Mouse (Mus musculus) retina, postnatal 1 day (tissue): Measurements from ENCODE around the gene Gm39566.
A peak's percentile ranks its signal among the peaks of the same experiment; 100 is the strongest.

Experiments
- DNase-seq: peaks from one replicate; pipeline ENCODE4 v3.0.0-alpha.2; 2012

Gene Gm39566

GRCm38 (mm10) chr11:69833554-69833953 is 18.5 kb upstream of the Gm39566 start:
- no peak for DNase-seq

- DNase-seq = peak; percentile 85
These were observed 13.7 kb upstream of the Gm39566 start for GRCm38 (mm10) chr11:69828832-69829231.

GRCm38 (mm10) chr11:69823456-69823855 is 8.4 kb upstream of the Gm39566 start:
- no peak for DNase-seq

GRCm38 (mm10) chr11:69822080-69822479 is 7.0 kb upstream of the Gm39566 start, which contains the start of gene Spem1:
Gene Spem1 (minus strand): TSS chr11:69822180.
- DNase-seq = no peak

GRCm38 (mm10) chr11:69818871-69819270 is 3.8 kb upstream of the Gm39566 start:
- DNase-seq = no peak

- DNase-seq = no peak
These were observed 3.3 kb upstream of the Gm39566 start, which contains the start of gene Spem2 for GRCm38 (mm10) chr11:69818365-69818764. Gene Spem2 (minus strand): TSS chr11:69818465.

GRCm38 (mm10) chr11:69816520-69816919 is 1.4 kb upstream of the Gm39566 start:
- DNase-seq = no peak

- DNase-seq = no peak
These were observed 4.8 kb downstream of the Gm39566 start for GRCm38 (mm10) chr11:69810280-69810679.

GRCm38 (mm10) chr11:69807641-69808040 is 7.5 kb downstream of the Gm39566 start:
- DNase-seq = no peak

- no peak for DNase-seq
These were observed 8.7 kb downstream of the Gm39566 start for GRCm38 (mm10) chr11:69806378-69806777.

GRCm38 (mm10) chr11:69804972-69805909 is 9.9 kb downstream of the Gm39566 start, which contains the start of gene Tmem102:
Gene Tmem102 (minus strand): TSS chr11:69805624.
- no peak for DNase-seq

- peak; percentile 10 for DNase-seq
These were observed 10.5 kb downstream of the Gm39566 start for GRCm38 (mm10) chr11:69804652-69804940.

GRCm38 (mm10) chr11:69803786-69804651 is 11.1 kb downstream of the Gm39566 start:
- DNase-seq = peak; percentile 85

GRCm38 (mm10) chr11:69803328-69803727 is 11.8 kb downstream of the Gm39566 start:
- DNase-seq = no peak

GRCm38 (mm10) chr11:69802648-69803105 is 12.4 kb downstream of the Gm39566 start:
- DNase-seq = peak; percentile 89

- no peak for DNase-seq
These were observed 13.6 kb downstream of the Gm39566 start, which contains the start of gene Fgf11 for GRCm38 (mm10) chr11:69801379-69801977. Gene Fgf11 (minus strand): TSS chr11:69801857.

GRCm38 (mm10) chr11:69800392-69801197 is 14.5 kb downstream of the Gm39566 start:
- peak; percentile 95 for DNase-seq

GRCm38 (mm10) chr11:69800138-69800391 is 15.0 kb downstream of the Gm39566 start:
- DNase-seq = no peak

- peak; percentile 71 for DNase-seq
These were observed 15.5 kb downstream of the Gm39566 start for GRCm38 (mm10) chr11:69799394-69800137.

- DNase-seq = no peak
These were observed 17.2 kb downstream of the Gm39566 start for GRCm38 (mm10) chr11:69797924-69798323.

- peak; percentile 35 for DNase-seq
These were observed 19.1 kb downstream of the Gm39566 start for GRCm38 (mm10) chr11:69795983-69796435.
